ENCODE assay signal across 8 mouse cellular contexts in the genomic region with DNA sequence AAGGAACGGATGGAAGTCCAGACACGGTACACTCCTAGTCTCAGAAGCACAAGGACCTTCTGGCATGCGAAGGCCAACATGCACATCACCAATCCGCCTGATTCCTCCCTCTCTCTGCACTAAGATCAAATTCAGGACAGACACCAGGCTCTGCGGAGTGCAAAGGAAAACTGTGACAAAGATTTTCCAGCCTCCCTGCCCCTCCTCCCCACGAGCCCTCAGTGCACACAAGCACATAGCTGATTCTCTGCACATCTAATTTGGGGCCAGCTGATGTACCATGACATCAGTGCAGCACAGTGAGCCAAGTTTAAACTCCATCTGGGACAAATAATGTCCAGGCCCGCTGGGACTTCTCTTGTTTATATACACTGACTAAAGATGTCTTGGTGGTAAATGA.
DNase-seq lines count a peak whose midpoint lies in the region; ATAC-seq and TF ChIP-seq lines count a peak whose summit lies in the region.

No protein-coding gene starts in this region.

- no peak overlapping the region for H3K4me3 ChIP-seq in layer of hippocampus, adult 2 months
- no peak overlapping the region for H3K4me3 ChIP-seq in embryonic facial prominence, embryonic 14.5 days (ENCODE audit: low read depth, low read length)
- no peak overlapping the region for H3K4me3 ChIP-seq in lung, embryonic 15.5 days

- no peaks in the 10 kb centered on the region for H3K27me3 ChIP-seq in embryonic facial prominence, embryonic 14.5 days (replicated peaks; ENCODE audit: control insufficient read depth, insufficient read depth, low read length)
- no peaks in the 10 kb centered on the region for H3K27me3 ChIP-seq in lung, embryonic 15.5 days

- H3K36me3 ChIP-seq in embryonic facial prominence, embryonic 14.5 days (ENCODE audit: control insufficient read depth, insufficient read depth, low read length): peaks cover 16% of the 10 kb centered on the region
- H3K36me3 ChIP-seq in lung, embryonic 15.5 days: 0 out of 2 replicates have a peak, but pooled peaks cover 3% of the 10 kb centered on the region

- peaks cover 9% of the 10 kb centered on the region; the same call in 1 of the 2 replicates for H3K4me1 ChIP-seq in embryonic facial prominence, embryonic 14.5 days (ENCODE audit: control insufficient read depth, insufficient read depth, low read length)
- peaks cover 24% of the 10 kb centered on the region; the same call in 1 of the 2 replicates for H3K4me1 ChIP-seq in lung, embryonic 15.5 days

- peak overlapping the region; percentile 18; the same call in 1 of the 2 replicates for H3K27ac ChIP-seq in layer of hippocampus, adult 2 months
- H3K27ac ChIP-seq in embryonic facial prominence, embryonic 14.5 days (replicated peaks; ENCODE audit: low read depth, low read length): peak overlapping the region; percentile 72
- H3K27ac ChIP-seq in lung, embryonic 15.5 days: peak overlapping the region; percentile 37

- no peak overlapping the region for H3K4me2 ChIP-seq in embryonic facial prominence, embryonic 14.5 days (ENCODE audit: low read depth, low read length)
- H3K4me2 ChIP-seq in lung, embryonic 15.5 days: no peak overlapping the region

- WGBS in embryonic facial prominence, embryonic 14.5 days: 33% methylated on average over 7 of the region's 7 CpGs
- WGBS in lung, embryonic 15.5 days: 63% methylated on average over 7 of the region's 7 CpGs

- no peak for TF ChIP-seq CTCF in layer of hippocampus, adult 2 months (conservative IDR thresholded peaks at IDR 0.05)

- no peak overlapping the region for H3K9ac ChIP-seq in embryonic facial prominence, embryonic 14.5 days (ENCODE audit: low read depth, low read length)
- no peak overlapping the region for H3K9ac ChIP-seq in lung, embryonic 15.5 days

- no peak for DNase-seq in layer of hippocampus, adult 2 months (ENCODE audit: low spot score in 2 of 2)
- no peak for DNase-seq in layer of hippocampus, postnatal 36 days
- DNase-seq in embryonic facial prominence, embryonic 14.5 days (ENCODE audit: low spot score): peak; percentile 93
- peak; percentile 83 to 89 for DNase-seq in heart, adult 9 months (ENCODE audit: low spot score in 2 of 2)
- no peak for DNase-seq in spleen, postnatal 4 days (ENCODE audit: low spot score in 2 of 2)
- no peak for DNase-seq in ovary, postnatal 10 days (ENCODE audit: low spot score)

- no peaks in the 10 kb centered on the region for H3K9me3 ChIP-seq in embryonic facial prominence, embryonic 14.5 days (ENCODE audit: control insufficient read depth, low read length)
- no peaks in the 10 kb centered on the region for H3K9me3 ChIP-seq in lung, embryonic 15.5 days

- peak; percentile 91 for ATAC-seq in embryonic facial prominence, embryonic 14.5 days (ENCODE audit: low read depth)
- peak; percentile 88; the same call in 1 of the 2 replicates for ATAC-seq in lung, embryonic 15.5 days (ENCODE audit: borderline replicate concordance, extremely low read depth, low FRiP score, low TSS enrichment)
- no peak for ATAC-seq in megakaryocyte-erythroid progenitor cell, adult 5-6 weeks (replicated peaks; ENCODE audit: low FRiP score, low TSS enrichment, poor library complexity, severe bottlenecking)

Comparison
In these comparisons a context has a peak if more than half of its experiments do, and no peak if none do; other contexts are left out.
1. DNase-seq: peak in embryonic facial prominence, embryonic 14.5 days (single experiment) and heart, adult 9 months (2 of 2); none in layer of hippocampus, adult 2 months (0 of 2), layer of hippocampus, postnatal 36 days (0 of 2), spleen, postnatal 4 days (0 of 2) and ovary, postnatal 10 days (single experiment).
2. H3K27ac ChIP-seq: peak in every context shown above with its lines; median percentile 72 in embryonic facial prominence, embryonic 14.5 days; 37 in lung, embryonic 15.5 days; 18 in layer of hippocampus, adult 2 months.